Mouse (Mus musculus) lung, embryonic 15.5 days (tissue): Measurements from ENCODE around the gene Clec18a. TPM values are rescaled to one million over a fixed set of nuclear protein-coding genes. Genes with fewer than 3 reads are reported as not detected.
"Not testable (repeated sequence)": the region's sequence is repeated elsewhere in the genome, so short reads cannot be mapped to it uniquely, and the experiment has no call there.

Experiments
- ATAC-seq: fragments of 200-750 bp; cut with Nextera tagmentation; 2 replicates; pipeline ENCODE4 v1.8.0; 2017; ENCODE audit warnings: moderate number of reproducible peaks, borderline replicate concordance; ENCODE audit not compliant: low FRiP score, low TSS enrichment; ENCODE audit errors: extremely low read depth
- H3K27ac ChIP-seq: fragments of 300-500 bp; sonication (generic); 2 replicates; pipeline ENCODE4 v1.5.1; 2015; ENCODE audit warnings: moderate library complexity, mild to moderate bottlenecking, inconsistent platforms
- H3K27me3 ChIP-seq: fragments of 300-500 bp; sonication (generic); 2 replicates; pipeline ENCODE4 v1.6.1; 2015; ENCODE audit warnings: inconsistent platforms
- H3K36me3 ChIP-seq: fragments of 300-500 bp; sonication (generic); 2 replicates; pipeline ENCODE4 v1.6.1; 2015; ENCODE audit warnings: inconsistent platforms
- H3K4me1 ChIP-seq: fragments of 300-500 bp; sonication (generic); 2 replicates; pipeline ENCODE4 v1.6.1; 2015; ENCODE audit warnings: inconsistent platforms
- H3K4me2 ChIP-seq: fragments of 300-500 bp; sonication (generic); 2 replicates; pipeline ENCODE4 v1.6.1; 2015; ENCODE audit warnings: inconsistent platforms, mild to moderate bottlenecking, moderate library complexity
- H3K4me3 ChIP-seq: fragments of 300-500 bp; sonication (generic); 2 replicates; pipeline ENCODE4 v1.5.1; 2015; ENCODE audit warnings: mild to moderate bottlenecking, inconsistent platforms
- H3K9ac ChIP-seq: fragments of 300-500 bp; sonication (generic); 2 replicates; pipeline ENCODE4 v1.6.1; 2015; ENCODE audit warnings: inconsistent platforms
- H3K9me3 ChIP-seq: fragments of 300-500 bp; sonication (generic); 2 replicates; pipeline ENCODE4 v1.6.1; 2016; ENCODE audit warnings: inconsistent platforms
- WGBS: fragments of 180-500 bp; shearing (Covaris S2); methylation state at CpG from one replicate; pipeline ENCODE4 v1.1.7; 2015; 5-methylcytosine and 5-hydroxymethylcytosine counted together
- polyA plus RNA-seq: library from polyadenylated mRNA; unstranded; fragments of >200 nt; fragmentation: Nextera tagmentation; extraction: Ambion mirVana; gene quantifications from 2 replicates; pipeline ENCODE4 v1.2.1, GENCODE M21; 2015

The Clec18a gene
- polyA plus RNA-seq, 1 experiment from 2014 or later, result 0.17 TPM

GRCm38 (mm10) chr8:111079461-111079860, 12.8 kb downstream of the Clec18a start:
- no peak overlapping the region for H3K27ac ChIP-seq
- no peaks in the 10 kb centered on the region for H3K27me3 ChIP-seq
- 65% methylated on average over 5 of the region's 5 CpGs for WGBS
- H3K9me3 ChIP-seq, result no peaks in the 10 kb centered on the region
- no peak overlapping the region for H3K9ac ChIP-seq
- H3K4me1 ChIP-seq, result no peaks in the 10 kb centered on the region
- ATAC-seq, result no peak
- no peak overlapping the region for H3K4me2 ChIP-seq
- no peaks in the 10 kb centered on the region for H3K36me3 ChIP-seq
- no peak overlapping the region for H3K4me3 ChIP-seq

- no peak overlapping the region for H3K9ac ChIP-seq
- H3K27ac ChIP-seq, result no peak overlapping the region
- ATAC-seq, result no peak
- no peaks in the 10 kb centered on the region for H3K27me3 ChIP-seq
- WGBS, result 88% methylated on average over 3 of the region's 3 CpGs
- H3K36me3 ChIP-seq, result no peaks in the 10 kb centered on the region
- H3K4me3 ChIP-seq, result no peak overlapping the region
- H3K4me2 ChIP-seq, result no peak overlapping the region
- H3K9me3 ChIP-seq, result no peaks in the 10 kb centered on the region
- no peaks in the 10 kb centered on the region for H3K4me1 ChIP-seq
Observed at GRCm38 (mm10) chr8:111075926-111076325, 16.3 kb downstream of the Clec18a start.

- H3K4me3 ChIP-seq, H3K36me3 ChIP-seq, H3K27ac ChIP-seq, H3K27me3 ChIP-seq, H3K4me1 ChIP-seq, H3K9me3 ChIP-seq, ATAC-seq, H3K4me2 ChIP-seq, H3K9ac ChIP-seq: not testable (repeated sequence)
- WGBS, result 85% methylated on average over 9 of the region's 9 CpGs
Observed at GRCm38 (mm10) chr8:111068660-111069059, 23.6 kb downstream of the Clec18a start.

- 25% methylated on average over 10 of the region's 10 CpGs for WGBS
- Histone ChIP-seq H3K4me1 (no peaks in the 10 kb centered on the region), H3K27ac (no peak overlapping the region), H3K9me3 (no peaks in the 10 kb centered on the region), H3K9ac (no peak overlapping the region), H3K27me3 (no peaks in the 10 kb centered on the region), H3K4me3 (no peak overlapping the region), H3K4me2 (no peak overlapping the region), H3K36me3 (no peaks in the 10 kb centered on the region)
- ATAC-seq, result no peak
Observed at GRCm38 (mm10) chr8:111067439-111067838, 24.8 kb downstream of the Clec18a start.

GRCm38 (mm10) chr8:111066308-111066707, 25.9 kb downstream of the Clec18a start:
- no peak for ATAC-seq
- 66% methylated on average over 4 of the region's 4 CpGs for WGBS

GRCm38 (mm10) chr8:111062893-111063292, 29.3 kb downstream of the Clec18a start:
- 41% methylated on average over 2 of the region's 2 CpGs for WGBS

More at GRCm38 (mm10) chr8:111066308-111066707, 25.9 kb downstream of the Clec18a start:
- Histone ChIP-seq H3K9me3 (no peaks in the 10 kb centered on the region), H3K36me3 (no peaks in the 10 kb centered on the region), H3K27me3 (no peaks in the 10 kb centered on the region), H3K4me1 (peaks cover 5% of the 10 kb centered on the region; the same call in 1 of the 2 replicates), H3K9ac (no peak overlapping the region), H3K27ac (no peak overlapping the region), H3K4me3 (no peak overlapping the region), H3K4me2 (no peak overlapping the region)

GRCm38 (mm10) chr8:111062072-111062757, 30.0 kb downstream of the Clec18a start:
- under 1% methylated on average over 27 of the region's 27 CpGs for WGBS
- no peaks in the 10 kb centered on the region for H3K9me3 ChIP-seq
- ATAC-seq, result peak; percentile 83; the same call in 1 of the 2 replicates
- H3K4me2 ChIP-seq, result peak overlapping the region; percentile 78
- peak overlapping the region; percentile 55 for H3K9ac ChIP-seq
- H3K4me1 ChIP-seq, result peaks cover 20% of the 10 kb centered on the region
- H3K27me3 ChIP-seq, result no peaks in the 10 kb centered on the region
- H3K4me3 ChIP-seq, result peak overlapping the region; percentile 72
- no peaks in the 10 kb centered on the region for H3K36me3 ChIP-seq
- H3K27ac ChIP-seq, result peak overlapping the region; percentile 44

More at GRCm38 (mm10) chr8:111062893-111063292, 29.3 kb downstream of the Clec18a start:
- no peak for ATAC-seq
- peaks cover 13% of the 10 kb centered on the region for H3K4me1 ChIP-seq
- peak overlapping the region; percentile 72; the same call in 1 of the 2 replicates for H3K4me3 ChIP-seq
- no peak overlapping the region for H3K9ac ChIP-seq
- no peaks in the 10 kb centered on the region for H3K9me3 ChIP-seq
- no peak overlapping the region for H3K27ac ChIP-seq
- no peaks in the 10 kb centered on the region for H3K36me3 ChIP-seq
- H3K27me3 ChIP-seq, result no peaks in the 10 kb centered on the region
- H3K4me2 ChIP-seq, result peak overlapping the region; percentile 78

- no peaks in the 10 kb centered on the region for H3K9me3 ChIP-seq
- no peak for ATAC-seq
- peak overlapping the region; percentile 44; the same call in 1 of the 2 replicates for H3K27ac ChIP-seq
- H3K9ac ChIP-seq, result peak overlapping the region; percentile 55
- H3K27me3 ChIP-seq, result no peaks in the 10 kb centered on the region
- H3K4me2 ChIP-seq, result peak overlapping the region; percentile 78
- no peaks in the 10 kb centered on the region for H3K36me3 ChIP-seq
- H3K4me1 ChIP-seq, result peaks cover 21% of the 10 kb centered on the region
- WGBS, result under 1% methylated on average over 14 of the region's 14 CpGs
- H3K4me3 ChIP-seq, result peak overlapping the region; percentile 72
Observed at GRCm38 (mm10) chr8:111061688-111062071, 30.5 kb downstream of the Clec18a start.

- WGBS, result 70% methylated on average over 2 of the region's 2 CpGs
- Histone ChIP-seq H3K27me3 (no peaks in the 10 kb centered on the region), H3K4me3 (no peak overlapping the region), H3K4me2 (no peak overlapping the region), H3K27ac (no peak overlapping the region), H3K4me1 (peaks cover 21% of the 10 kb centered on the region), H3K9me3 (no peaks in the 10 kb centered on the region), H3K9ac (no peak overlapping the region), H3K36me3 (peaks cover 18% of the 10 kb centered on the region)
- no peak for ATAC-seq
Observed at GRCm38 (mm10) chr8:111058946-111059572, 33.2 kb downstream of the Clec18a start.

- peak overlapping the region; percentile 86 for H3K9ac ChIP-seq
- peaks cover 41% of the 10 kb centered on the region for H3K36me3 ChIP-seq
- under 1% methylated on average over 52 of the region's 63 CpGs for WGBS
- H3K27ac ChIP-seq, result peak overlapping the region; percentile 86
- H3K9me3 ChIP-seq, result no peaks in the 10 kb centered on the region
- H3K4me2 ChIP-seq, result peak overlapping the region; percentile 81
- peaks cover 18% of the 10 kb centered on the region for H3K4me1 ChIP-seq
- H3K27me3 ChIP-seq, result no peaks in the 10 kb centered on the region
- H3K4me3 ChIP-seq, result peak overlapping the region; percentile 70
- ATAC-seq, result peak; percentile 60; the same call in 1 of the 2 replicates
Observed at GRCm38 (mm10) chr8:111056691-111057293, 35.4 kb downstream of the Clec18a start.

- Histone ChIP-seq H3K9me3 (no peaks in the 10 kb centered on the region), H3K9ac (peak within 1 kb of the TSS; percentile 86), H3K36me3 (peaks cover 47% of the 10 kb centered on the region), H3K4me2 (peak within 1 kb of the TSS; percentile 81), H3K4me3 (peak within 1 kb of the TSS; percentile 70), H3K27ac (peak within 1 kb of the TSS; percentile 86), H3K4me1 (peaks cover 15% of the 10 kb centered on the region), H3K27me3 (no peaks in the 10 kb centered on the region)
- peak; percentile 93 for ATAC-seq
- WGBS, result under 1% methylated on average over 67 of the region's 68 CpGs
Observed at GRCm38 (mm10) chr8:111056158-111056663, 36.0 kb downstream of the Clec18a start, which contains the start of gene Exosc6. TSS of gene Exosc6 (plus strand) at chr8:111056339.
